Mouse (Mus musculus): ENCODE measurements around the gene Aes.

Gene Aes

DNA sequence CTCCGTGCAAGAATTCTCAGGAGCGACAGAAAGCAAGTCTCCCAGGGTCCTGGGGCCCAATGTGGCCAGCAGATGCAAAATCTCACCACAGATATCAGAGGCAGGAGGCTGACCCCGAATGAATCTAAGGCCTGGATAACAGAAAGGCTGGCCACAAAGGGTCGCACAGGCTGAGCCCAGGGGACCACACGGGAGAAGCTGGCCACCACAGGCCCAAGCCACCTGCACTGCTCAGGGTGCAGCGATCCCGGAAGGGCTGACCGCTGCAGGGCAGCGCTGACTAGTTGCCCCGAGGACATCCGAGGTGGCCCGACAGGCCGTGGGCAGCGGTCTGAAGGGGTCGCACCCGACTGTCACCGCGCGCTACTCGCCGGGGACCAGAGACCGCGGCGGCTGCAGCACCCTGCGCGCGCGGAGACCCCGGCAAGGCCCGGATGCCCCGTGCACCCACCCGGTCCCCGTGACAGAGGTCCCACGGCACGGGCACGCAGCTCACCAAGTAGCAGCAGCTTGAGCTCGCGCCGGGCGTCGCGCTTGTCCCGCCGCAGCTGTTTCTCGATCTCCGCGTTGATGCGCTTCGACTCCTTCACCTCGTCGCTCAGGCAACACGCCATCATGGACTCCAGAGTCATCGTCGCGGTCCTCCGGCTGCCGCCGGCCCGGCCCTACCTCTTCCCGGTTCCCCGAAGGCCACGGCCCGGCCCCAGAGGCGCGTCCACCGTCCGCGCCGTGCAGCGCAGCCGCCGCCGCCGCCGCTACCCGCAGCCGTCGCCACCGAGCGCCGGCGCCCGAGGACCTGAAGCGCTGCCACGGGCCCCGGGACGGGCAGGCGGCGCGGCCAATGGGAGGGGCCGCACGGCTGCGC is 14.8 kb upstream of the Aes start:
- DNase-seq (ENCODE audit: low spot score in 2 of 2): no peak

DNA sequence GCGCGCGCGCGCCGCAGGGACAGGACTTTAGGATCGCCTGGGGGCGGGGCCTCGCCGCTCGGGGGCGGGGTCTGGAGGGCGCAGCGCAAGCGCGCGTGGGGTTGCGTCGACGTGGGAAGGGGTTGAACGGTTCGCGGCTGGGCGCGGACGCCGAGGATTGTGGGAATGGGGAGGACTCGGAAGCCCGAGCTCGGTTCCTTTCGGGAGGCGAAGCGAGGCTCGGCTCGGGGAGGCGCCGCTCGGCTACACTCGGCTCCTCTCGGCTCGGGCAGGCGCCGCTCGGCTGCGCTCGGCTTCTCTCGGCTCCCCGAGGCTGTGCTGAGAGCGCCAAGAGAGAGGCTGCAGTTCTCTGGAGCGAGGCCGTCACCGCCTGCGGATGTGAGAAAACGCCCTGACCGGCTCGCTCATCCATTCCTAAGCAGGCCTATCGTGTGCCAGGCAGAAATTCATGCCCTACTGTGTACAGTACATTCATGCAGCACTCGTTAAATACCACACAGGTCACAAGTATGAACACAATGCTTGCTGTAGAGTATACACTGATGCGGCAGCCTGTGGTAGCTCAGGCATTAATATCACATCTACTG is 14.0 kb upstream of the Aes start, which contains the start of gene Gna11:
Gna11 (minus strand) TSS at position 30 of the 587 bp plus-strand sequence.
- DNase-seq (ENCODE audit: low spot score in 2 of 2): peak; percentile 99 to 100

DNA sequence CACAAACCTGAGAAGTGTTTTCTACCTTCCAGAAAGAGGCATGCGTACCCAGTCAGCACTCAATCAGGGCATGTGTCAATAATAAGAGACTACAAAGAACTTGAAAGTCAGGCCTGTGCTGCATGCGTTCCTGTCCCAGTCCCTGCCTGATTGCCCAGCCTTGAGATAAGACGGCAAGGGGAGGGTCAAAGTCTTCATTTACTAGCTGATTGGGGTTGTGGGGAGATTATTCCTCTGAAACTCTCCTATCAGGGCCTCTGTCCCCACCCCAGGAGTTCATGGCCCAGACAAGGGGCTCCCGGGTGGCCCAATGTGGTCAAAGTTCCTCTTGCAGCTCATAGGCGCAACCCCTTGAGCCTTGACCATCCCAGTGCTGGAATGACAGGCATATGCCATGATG is 13.0 kb upstream of the Aes start:
- no peak for DNase-seq (ENCODE audit: low spot score in 2 of 2)

DNA sequence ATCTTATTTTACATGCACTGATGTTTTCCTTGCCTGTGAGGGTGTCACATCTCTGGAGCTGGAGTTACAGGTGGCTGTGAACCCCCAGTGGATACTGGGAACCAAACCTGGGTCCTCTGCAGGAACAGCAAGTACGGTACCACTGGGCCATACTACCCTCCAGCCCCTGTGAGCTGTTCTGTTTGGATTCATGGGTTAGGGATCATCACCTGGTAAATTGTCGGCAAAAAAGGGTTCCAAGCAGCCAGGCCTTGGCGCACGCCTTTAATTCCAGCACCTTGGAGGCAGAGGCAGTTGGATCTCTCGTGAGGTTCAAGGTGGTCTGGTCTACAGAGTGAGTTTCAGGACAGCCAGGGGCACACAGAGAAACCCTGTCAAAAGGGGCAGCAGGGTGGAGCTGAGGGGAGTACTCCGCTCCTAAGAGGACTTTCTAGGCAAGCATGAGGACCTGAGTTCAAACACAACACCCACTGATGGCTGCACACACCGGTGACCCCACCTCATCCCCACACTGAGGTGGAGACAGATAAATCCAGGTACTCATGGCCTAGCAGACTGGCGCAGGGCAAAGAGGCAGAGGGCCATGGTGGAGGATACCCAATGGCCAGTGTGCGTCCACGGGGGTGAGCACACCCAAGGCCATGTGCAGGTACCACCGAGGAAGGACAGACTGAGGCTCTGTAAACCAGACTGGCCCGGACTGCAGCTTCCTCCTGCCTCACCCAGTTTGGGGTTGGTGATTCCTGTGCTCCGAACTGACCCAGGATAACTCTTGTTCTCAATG is 12.3 kb upstream of the Aes start:
- DNase-seq (ENCODE audit: low spot score in 2 of 2): no peak

DNA sequence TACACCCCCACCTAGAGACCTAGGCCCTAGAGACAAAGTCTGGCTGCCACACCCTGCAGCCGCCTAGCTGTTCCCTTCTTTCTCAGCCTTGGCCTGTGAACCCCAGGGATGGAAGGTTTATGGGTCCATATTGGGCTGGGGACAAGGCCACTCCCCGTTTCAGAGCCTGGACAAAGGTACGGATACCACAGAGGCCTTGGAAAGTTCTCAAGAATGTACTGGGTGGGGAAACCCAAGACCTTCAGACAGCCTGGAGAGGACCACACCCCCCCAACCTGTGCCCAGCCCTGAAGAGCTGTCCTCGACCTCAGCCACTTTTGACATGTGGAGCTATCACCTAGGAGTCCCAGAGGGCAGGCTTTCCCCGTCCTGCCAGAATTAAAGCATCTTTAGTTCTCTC is 10.3 kb upstream of the Aes start:
- no peak for DNase-seq (ENCODE audit: low spot score in 2 of 2)

DNA sequence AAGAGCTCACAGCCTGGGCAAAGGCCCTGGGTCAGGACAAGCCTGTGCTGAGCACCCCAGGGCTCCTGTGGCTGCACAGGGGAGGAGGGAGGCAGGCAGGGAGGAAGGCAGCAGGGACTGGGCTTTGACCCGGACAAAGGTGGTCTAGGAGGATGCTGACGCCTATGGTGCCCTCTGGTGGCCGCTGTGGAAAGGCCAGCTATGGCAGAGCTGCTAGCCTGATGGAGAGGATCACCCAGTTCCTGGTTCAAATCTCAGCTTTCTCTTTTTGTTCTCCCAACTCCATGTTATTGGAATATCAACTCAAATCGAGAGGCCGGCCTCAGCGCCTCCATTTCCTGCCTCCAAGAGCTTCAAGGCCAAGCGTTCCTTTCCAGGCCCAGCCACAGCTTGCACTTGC is 9.0 kb upstream of the Aes start:
- no peak for DNase-seq (ENCODE audit: low spot score in 2 of 2)

DNA sequence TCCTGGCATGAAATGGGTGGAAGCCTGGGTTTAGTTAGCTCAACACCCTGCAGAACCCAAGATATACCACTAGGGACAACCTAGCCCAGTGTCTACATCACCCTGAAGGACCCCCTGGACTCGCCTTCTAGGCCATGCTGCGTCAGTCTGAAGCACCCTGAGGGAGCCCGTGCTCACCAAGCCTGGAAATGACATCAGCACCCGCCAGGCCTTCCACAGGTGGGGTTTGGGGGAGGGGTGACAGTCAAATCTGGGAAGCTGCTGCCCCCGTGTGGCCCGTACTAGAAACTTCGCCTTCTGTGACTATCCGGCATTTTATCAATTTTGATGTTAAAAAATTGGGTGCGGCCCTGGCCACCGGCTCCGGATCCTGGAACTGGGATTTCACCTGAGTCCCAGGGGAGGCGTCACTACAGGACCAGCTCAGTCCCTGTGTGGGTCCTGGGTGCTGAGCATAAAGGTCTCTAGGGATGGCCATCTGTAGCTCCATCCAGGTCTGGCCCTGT is 7.6 kb upstream of the Aes start:
- DNase-seq (ENCODE audit: low spot score in 2 of 2): peak; percentile 74 to 83

DNA sequence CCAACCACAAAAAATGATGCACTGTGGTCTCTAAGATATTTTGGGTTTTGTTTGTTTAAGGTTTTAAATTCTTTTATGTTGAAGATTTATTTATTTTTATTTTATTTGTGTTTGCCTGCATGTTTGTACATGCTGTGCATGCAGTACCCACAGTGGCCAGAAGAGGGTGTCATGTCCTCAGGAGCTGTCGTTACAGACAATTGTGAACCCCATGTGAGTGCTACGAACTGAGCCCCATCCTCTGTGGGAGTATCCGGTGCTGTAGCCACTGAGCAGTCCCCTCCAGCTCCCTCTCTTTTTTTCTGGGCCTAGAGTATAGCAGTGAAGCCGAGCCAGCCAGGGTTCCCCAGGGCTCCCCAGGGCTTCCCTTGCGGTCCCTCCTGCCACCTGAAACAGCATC is 6.1 kb upstream of the Aes start:
- no peak for DNase-seq (ENCODE audit: low spot score in 2 of 2)

DNA sequence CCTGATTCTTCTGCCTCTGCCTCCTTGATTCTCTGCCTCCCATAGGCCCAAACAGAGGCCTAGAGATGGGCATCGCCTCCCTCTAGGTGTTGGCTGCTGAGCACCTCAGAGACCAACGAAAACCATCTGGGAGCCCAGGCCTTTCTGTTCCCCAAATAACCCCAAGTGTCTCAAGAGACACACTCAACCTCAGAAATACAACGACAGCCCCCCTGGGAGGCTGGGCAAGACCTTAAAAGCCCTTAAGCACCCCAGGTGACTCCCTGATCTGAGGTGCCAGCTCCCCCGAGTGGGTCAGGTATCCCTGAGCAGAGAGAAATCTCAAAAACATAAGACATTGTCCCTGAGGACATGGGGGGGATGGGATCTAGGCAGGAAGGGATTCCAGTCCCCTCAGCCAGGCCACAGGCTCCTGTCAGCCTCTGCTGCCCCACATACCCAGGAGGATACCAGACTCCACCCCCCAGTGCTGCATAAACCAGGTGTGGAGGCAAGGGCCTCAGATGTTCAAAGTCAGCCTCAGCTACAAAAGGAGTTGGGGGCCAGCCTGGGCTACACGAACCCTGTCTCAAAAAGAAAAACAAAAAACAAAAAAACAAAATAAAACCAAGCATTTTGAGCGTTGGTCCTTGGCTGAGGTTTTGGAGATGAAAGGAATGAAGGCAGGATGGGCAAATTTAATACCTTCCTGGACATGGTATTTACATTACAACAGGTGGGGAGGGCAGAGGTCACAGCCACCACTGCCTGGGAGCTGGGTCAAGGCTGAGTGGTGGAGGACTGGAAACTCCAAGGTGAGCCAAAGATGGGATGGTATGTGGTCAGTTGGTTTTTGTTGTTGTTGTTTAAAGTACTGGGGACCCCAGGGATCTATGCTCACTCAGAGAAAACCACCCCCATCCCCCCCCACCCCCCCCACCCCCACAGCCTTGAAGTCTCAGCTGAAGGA is 5.2 kb upstream of the Aes start:
- no peak for DNase-seq (ENCODE audit: low spot score in 2 of 2)

DNA sequence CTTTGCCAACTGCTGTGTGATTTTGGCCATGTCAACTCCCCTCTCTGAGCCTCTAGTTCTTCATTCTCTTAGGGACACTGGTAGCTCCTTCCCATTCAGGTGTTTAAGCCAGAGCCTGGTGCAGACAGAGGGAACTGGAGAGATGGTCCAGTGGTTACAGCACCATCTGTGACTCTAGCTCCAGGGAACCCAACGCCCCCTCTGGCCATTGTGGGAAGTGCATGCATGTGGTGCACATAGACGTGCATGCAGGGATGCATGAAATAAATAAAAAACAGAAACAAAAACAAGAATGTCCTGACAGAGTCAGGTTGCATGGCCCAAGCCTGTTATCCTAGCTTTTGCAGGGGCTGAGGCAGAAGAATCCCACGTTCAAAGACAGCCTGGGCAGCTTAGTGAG is 3.0 kb upstream of the Aes start:
- DNase-seq (ENCODE audit: low spot score in 2 of 2): no peak

DNA sequence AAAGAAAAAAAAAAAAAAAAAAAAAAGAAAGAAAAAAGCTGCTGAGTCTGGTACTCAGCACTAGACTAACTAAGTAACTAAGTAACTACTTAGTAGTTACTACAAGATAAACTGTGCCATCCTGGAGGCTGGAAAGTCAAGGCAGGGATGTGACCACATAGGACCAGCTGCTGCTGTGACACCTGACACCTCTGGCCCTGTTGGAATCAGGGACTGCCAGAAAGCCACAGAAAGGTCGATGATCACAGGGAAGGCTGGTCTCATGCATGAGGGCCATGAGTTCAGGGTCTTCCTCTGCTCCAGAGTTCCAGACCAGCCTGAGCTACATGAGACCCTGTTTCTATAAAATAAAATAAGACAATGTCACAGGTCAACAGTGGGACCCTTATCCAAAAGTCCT is 1.8 kb upstream of the Aes start:
- no peak for DNase-seq (ENCODE audit: low spot score in 2 of 2)

DNA sequence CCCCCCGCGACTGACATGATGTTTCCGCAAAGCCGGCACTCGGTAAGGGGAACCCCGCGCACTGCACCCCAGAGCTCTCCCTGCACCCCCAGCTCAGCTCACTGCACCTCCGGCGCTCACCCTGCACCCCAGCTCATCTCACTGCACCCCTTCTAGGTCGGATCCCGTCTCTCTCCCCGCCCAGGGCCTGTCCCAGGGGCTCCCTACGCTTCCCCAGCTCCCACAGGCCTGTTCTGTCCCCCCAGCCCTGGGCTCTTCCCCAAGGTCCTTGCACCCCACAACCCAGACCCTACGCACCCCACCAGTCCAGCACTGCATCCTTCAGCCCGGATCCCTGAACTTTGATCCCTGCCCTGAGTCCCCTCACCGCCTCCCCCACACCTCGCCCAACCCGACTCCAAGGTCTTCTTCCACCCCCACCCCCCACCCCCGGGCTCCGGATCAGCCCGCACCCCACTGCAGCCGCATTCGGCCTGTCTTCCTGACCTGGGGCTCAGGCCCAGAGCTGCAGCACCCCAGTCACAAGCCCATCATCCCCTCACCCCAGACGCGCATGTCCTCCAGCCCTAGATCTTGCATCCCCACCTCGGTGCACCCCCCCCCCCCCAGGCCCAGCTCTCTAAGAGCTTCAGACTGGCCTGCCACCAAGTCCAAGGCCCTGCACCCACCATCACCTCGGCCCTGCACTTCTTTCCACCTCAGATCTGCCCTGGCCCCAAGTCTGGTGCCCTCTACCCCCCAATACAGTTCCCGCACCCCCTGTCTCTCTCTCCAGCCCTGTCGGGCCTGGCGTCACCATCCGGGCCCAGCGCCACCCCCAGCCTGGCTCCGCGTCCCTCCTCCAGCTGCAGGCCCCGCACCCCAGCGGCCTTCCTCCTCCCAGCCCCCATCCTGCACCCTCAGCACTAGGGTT is 595 bp downstream of the Aes start:
- peak; percentile 74 to 76 for DNase-seq (ENCODE audit: low spot score in 2 of 2)

DNA sequence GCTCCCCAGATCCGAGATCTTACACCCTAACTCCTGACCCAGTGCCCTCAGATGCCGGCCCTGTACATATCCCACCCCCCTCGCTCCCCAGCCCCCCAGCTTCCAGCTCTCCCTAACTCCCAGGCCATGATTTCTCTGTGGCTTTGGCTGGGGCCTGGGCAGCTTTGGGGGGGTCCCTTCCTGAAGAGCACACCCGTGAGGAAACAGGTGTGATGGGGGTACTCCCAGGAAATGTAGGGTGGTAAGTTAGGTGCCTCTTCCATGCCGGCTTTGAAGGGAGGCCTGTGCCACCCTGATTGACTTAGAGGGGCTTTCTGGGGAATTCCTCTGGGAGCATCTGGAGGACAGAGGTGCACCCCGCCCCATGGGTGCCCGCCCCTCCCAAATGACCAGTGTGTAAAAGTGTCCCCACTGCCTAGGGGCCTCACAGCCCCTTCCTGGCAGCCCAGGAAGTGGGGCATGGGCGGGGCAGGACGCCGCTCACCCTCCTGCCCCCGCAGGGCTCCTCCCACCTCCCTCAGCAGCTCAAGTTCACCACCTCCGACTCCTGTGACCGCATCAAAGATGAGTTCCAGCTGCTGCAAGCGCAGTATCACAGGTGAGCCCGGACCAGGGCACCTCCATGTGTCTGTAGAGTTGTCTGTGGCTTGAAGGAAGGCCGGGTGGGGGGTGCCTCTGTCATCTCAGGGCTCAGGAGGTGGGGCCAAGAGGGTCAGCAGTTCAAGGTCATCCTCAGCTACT is 1.6 kb downstream of the Aes start:
- no peak for DNase-seq (ENCODE audit: low spot score in 2 of 2)

DNA sequence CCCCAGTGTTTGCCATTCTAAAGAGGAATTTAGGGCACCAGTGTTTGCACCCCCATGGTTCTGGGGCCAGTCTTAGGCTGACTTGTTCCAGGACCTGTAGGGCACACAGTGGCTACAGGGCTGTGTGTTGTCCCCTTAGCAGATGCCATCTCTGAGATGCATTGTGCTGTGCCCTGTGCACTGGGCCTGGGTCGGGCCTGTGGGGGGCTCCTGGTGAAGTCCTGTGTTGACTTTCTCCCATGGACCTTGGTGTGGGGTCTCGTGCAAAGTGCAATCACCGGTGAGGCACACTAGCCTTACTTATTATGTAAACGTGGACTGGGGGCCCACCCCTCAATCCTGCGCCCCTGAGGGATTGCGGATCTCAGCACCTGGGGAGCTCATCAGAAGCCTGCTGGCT is 3.1 kb downstream of the Aes start:
- DNase-seq (ENCODE audit: low spot score in 2 of 2): no peak

DNA sequence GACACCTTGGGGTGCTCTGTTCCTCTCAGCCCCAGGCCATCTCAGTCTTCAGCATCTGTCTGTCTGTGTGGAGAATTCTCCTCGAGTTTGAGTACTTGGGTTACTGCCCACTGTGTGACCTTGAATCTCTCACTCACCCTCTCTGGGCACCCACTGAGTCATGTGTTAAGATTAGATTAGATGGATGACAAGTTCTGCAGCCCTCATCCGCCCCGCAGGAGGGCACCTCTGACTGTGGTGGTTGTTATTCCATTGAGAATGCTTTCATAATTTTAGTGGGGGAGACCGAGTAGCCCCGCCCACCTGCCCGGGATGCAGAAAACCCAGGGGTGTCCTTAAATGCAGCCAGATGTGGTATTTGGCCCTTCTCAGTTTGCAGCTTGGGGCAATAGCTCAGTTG is 4.2 kb downstream of the Aes start:
- DNase-seq (ENCODE audit: low spot score in 2 of 2): no peak

DNA sequence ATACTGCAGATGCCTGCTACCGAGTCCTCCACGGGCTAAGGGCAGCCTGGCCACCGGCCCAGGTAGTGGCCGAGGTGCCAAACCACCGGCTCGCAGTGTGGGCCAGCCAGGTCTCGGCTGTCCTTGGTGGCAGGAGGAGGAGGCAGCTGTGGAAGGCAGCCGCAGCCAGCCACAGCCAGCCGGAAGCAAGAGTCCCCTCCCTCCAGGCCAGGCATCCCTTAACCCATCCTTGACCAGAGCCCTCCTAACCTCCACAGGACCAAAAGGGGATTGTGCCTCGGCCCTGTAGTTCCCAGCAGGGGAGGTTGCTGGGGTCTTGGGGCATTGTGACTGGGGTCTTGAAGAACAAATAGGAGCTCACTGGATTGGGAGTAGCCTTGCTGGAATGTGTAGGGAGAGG is 4.9 kb downstream of the Aes start:
- no peak for DNase-seq (ENCODE audit: low spot score in 2 of 2)

DNA sequence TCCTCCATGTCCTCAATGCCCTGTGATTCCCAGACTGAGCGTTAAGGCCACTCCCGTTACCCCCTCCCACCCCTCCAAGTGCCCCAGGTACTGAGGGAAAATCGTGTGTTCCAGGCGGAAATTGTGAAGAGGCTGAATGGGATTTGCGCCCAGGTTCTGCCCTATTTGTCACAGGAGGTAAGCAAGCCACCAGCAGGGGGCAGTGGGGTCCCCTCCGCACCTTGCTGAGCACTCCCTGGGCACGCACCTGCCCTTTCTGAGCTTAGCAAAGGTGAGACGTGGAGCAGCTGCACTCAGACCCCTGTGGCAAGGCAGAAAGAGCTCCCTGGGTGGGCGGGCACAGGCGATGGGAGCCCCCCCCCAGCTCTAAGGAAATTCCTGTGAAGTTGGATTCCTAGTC is 5.4 kb downstream of the Aes start:
- peak in 1 of 2 experiments; percentile 48 for DNase-seq (ENCODE audit: low spot score in 2 of 2)

DNA sequence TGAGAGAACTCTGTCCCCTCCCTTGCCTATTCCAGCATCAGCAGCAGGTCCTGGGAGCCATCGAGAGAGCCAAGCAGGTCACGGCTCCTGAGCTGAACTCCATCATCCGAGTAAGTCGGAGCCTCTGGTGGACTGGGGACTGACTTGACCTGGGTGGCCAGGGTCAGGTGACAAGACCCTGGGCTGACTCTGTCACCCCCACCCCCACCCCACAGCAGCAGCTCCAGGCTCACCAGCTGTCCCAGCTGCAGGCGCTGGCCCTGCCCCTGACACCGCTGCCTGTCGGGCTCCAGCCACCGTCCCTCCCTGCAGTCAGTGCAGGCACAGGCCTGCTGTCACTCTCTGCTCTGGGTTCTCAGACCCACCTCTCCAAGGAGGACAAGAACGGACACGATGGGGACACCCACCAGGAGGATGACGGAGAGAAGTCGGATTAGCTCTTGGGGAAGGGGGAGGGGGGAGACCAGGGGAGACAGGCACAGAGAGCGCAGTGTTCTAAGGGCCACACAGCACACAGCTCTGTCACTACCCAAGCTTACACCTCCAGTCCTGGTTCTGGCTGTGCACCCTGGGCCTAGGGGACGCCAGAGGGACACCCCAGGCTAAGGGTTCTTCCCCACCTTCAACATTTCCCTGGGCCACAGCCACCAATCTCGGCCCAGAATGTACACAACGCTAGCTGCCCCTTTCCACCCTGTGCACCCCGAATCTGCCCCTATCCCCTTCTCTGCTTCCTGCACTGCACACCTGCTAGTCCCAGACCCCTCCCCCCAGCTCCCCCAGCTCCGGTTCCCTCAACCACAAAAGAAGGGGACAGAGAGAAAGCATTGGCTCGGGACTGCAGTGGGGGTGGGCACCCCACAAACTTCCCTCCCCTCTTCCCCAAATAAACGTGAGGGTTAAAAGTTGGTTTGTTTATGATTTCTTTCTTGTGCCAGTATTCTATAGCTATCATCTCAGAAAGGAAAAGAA is 6.3 kb downstream of the Aes start:
- no peak for DNase-seq (ENCODE audit: low spot score in 2 of 2)

Data from frontal cortex, postnatal 36 days (tissue).